Mouse (Mus musculus): ENCODE measurements around the gene Blvrb.

GRCm38 (mm10) chr7:27440014-27440413, 7.8 kb upstream of the Blvrb start:
- TF ChIP-seq CTCF (IDR thresholded peaks at IDR 0.05; ENCODE audit: low read depth, low read length) (peak; percentile 25; the same call in 1 of the 2 replicates), POLR2A (IDR thresholded peaks at IDR 0.05; ENCODE audit: borderline replicate concordance, low read depth, low read length) (no peak)
